Mouse (Mus musculus): ENCODE data around the gene Hoxd8.

Gene Hoxd8

DNA sequence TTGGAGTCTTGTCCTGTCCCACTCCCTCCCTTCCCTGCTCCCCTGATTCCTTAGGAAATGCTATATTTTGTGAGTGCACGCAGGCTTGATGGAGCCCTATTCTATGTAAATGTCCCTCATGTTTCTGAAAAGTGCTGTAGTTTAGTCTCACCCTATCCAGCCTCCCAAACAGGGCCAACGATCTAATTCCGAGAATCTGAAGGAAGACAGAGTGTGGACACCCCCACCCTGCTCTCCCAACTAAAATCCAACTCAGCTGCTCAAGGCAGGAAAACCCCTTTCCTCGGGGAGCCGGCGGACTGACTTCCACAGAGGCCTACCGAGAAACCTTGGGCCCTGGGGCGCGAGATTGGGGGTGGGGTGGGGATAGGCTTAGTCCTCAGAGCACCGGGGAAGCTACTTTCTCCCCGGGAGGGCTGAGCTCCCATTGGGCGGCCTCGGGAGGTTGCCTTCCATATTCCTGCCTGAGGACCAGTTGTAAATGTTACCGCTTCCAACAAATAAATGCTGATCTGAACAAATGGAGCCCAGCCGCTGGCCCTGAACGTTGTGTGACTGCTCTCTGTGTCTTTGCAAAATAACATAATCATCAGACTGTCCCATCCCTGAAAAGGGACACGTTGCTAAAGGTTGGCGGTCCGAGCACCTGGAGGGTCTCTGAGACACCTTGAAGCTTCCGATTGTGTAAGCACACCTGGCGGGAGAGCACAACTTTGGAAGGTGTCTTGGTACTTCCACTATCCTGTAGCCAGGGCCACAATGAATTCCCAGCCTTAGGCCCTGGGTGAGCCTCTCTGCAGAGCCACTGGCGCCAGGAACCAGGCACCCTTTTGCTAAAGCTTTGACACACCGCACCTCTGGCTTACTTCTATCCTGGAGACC lies 4.5 kb upstream of the Hoxd8 start:
- peak; percentile 43 for DNase-seq

- peak; percentile 76 for DNase-seq
Measured at GRCm38 (mm10) chr2:74700546-74701112, 3.8 kb upstream of the Hoxd8 start.

- DNase-seq, result peak; percentile 91
Measured at GRCm38 (mm10) chr2:74701949-74702819, 2.2 kb upstream of the Hoxd8 start.

DNA sequence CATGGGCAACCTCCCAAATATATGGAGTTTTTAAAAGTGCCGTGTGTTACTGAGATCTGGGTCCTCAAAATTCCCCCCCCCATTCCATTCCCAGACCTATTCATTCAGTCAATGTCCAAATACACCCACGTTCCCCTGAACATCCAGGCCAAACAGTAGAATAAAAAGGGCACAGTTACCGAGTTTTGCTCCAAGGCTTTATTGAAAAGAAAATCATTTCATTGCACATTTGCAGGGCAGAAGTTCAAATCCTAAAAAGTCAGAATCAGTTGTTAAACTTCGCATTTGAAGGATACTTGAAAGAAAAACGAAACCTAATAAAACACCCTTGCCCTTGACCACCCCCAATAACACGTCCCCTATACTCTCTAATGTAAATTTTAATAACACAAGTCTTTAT lies 1.6 kb upstream of the Hoxd8 start:
- DNase-seq, result no peak

GRCm38 (mm10) chr2:74703317-74703716 lies 1.1 kb upstream of the Hoxd8 start:
- DNase-seq, result peak; percentile 11

DNA sequence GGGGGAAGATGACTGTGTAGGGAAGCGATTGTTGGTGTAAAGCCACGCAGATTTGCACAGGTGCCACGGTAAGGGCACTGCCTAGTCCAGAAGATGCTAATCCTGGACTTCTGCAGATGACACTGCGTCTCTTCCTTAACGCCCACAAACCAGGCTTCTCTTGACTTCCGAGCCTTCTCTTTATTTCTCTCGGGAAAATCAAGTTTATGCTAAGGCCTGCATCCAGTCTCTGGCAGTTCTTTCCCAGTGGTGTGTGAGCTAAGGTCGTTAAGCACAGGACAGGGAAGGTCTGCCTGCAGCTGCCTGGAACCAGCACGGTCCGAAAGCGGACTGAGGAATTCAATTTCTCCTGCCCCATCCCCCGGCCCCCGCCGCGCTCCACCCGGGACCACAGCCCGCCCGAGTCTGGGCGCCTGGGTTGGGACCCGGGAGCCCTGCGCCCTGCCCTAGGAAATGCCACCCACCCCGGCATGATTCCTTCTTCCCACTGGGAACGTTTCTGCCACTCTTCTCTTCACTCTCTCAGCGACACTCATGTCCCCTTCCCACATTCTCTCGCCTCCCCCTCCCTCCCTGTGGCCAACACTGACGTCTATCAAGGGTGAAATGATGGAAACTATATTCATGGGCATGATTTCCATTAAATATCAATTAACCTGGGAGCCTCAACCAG lies 559 bp upstream of the Hoxd8 start:
- peak; percentile 84 for DNase-seq

DNA sequence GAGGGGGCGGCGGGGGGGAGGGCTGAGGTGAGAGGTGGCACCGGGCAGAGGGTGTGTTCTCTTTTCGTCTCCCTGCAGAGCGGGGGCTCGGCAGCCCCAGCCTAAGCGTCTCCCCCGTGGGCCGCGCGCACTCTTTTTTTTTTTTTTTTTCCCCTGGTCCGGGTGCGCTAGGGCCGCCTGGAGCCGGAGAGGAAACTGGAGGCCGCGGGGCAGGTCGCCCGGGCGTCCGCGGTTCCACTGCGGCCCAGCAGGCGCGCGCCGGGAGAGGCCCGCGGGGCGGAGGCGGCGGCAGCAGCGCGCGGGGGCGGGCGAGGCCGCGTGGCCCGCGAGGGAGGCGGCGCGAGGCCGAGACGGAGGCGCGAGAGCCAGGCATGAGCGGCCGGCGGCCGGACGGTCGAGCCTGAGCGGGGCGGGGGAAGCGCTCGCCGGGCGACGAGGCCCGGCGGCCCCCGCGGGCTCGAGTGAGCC lies 618 bp downstream of the Hoxd8 start:
- DNase-seq, result peak; percentile 77

DNA sequence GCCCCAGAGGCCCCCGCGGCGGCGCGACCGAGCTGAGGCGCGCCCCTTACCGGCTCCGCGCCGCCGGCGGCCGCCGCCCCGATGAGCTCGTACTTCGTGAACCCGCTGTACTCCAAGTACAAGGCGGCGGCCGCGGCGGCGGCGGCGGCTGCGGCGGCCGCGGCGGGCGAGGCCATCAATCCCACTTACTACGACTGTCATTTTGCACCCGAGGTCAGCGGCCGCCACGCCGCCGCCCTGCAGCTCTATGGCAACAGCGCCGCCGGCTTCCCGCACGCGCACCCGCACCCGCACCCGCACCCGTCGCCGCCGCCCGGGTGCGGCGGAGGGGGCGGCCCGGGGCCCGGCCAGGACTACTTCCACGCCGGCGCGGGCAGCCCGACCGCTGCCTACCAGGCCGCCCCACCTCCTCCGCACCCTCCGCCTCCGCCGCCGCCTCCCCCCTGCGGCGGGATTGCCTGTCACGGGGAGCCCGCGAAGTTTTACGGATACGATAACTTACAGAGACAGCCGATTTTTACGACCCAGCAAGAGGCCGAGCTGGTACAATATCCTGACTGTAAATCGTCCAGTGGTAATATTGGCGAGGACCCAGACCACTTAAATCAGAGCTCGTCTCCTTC lies 1.2 kb downstream of the Hoxd8 start:
- peak; percentile 82 for DNase-seq

GRCm38 (mm10) chr2:74706393-74706960 lies 2.1 kb downstream of the Hoxd8 start:
- DNase-seq, result no peak

DNA sequence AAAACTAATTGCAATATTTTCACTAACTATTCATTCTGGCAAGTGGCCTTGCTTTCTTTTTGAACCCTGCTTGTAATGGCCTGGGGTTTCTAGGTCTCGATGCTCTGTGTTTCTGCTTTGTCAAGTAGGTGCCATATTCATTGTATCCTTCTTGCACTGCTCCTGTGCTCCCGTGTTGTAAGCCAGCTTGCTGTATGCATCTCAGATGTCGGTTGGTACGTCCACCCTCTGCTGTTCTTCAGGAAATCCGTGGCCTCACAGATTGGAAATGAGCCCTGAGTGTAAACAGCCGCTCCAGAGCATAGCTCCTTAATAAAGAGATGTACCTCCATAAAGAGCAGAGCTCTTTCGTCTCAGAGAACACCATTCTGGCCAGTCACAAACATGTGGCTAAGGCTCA lies 3.2 kb downstream of the Hoxd8 start:
- DNase-seq, result no peak

- peak; percentile 65 for DNase-seq
Measured at GRCm38 (mm10) chr2:74708676-74709075, 4.3 kb downstream of the Hoxd8 start.

GRCm38 (mm10) chr2:74709465-74710419 lies 5.3 kb downstream of the Hoxd8 start:
- no peak for DNase-seq

GRCm38 (mm10) chr2:74710929-74711543 lies 6.6 kb downstream of the Hoxd8 start:
- DNase-seq, result no peak

- DNase-seq, result peak; percentile 84
Measured at GRCm38 (mm10) chr2:74711721-74712621, 7.6 kb downstream of the Hoxd8 start, which contains the start of the genes Hoxd3 and Hoxd4. Gene Hoxd3 (plus strand): TSS chr2:74711927. Gene Hoxd4 (plus strand): TSS chr2:74711929.

- no peak for DNase-seq
Measured at GRCm38 (mm10) chr2:74713239-74714150, 9.1 kb downstream of the Hoxd8 start.

- DNase-seq, result no peak
Measured at GRCm38 (mm10) chr2:74714156-74714789, 9.9 kb downstream of the Hoxd8 start.

GRCm38 (mm10) chr2:74714881-74715280 lies 10.5 kb downstream of the Hoxd8 start:
- DNase-seq, result peak; percentile 72
